Mouse (Mus musculus): Measurements from ENCODE around the gene Sco1.
A peak's percentile ranks its signal among the peaks of the same experiment; 100 is the strongest.

Gene Sco1

DNA sequence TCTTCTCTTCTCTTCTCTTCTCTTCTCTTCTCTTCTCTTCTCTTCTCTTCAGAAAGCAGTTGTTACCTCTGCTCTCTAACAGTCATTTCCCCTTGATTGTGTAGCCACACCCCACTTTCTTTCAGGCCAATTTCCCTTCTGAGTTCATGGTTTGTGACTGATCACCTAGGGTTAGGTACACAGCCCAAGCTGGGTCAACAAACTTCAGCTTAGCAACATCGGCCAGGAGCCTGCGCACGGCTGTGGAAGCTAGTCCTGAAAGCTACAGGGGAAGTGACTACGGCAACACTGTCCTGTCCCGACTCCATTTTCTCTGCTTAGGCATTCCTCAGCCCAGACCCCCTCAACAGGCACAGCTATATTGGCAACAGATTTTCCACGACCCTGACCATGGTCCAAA is 7.5 kb upstream of the Sco1 start:
- DNase-seq, result no peak

DNA sequence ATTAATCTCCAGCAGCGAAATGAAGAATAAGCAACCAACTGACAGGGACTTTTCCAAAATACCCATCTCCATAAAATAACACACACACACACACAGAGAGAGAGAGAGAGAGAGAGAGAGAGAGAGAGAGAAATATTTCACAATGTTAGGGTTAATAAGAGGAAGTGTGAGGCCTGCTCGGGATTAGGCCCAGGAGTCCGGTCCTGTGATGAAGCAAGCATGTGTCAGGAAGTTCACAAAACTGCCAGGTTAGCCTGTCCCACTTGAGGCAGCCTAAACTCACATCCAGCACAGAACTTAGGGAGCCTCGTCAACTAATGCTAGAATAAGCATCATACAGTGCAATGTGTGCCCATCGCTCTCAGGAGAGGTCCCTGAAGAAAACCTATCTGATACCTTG is 5.3 kb upstream of the Sco1 start:
- no peak for DNase-seq

DNA sequence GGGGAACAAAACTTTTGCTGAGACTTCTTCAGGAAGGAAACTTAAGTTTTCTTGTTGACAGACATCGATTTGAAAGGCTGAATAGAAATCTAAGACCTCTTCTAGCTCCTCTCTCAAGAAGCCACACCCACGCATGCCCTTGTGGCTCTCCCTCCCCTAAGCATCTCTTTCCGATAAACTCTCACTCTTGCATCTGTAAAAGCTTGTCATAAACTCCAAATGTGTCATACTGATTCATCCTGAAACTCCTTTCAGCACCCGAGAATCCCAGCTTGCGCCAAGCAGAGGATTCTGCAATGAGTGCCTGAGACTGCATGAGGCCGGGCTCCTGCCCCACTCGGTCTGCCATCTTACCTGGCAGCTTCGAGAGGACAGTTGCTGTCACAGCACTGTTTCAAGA is 4.0 kb upstream of the Sco1 start:
- no peak for DNase-seq

DNA sequence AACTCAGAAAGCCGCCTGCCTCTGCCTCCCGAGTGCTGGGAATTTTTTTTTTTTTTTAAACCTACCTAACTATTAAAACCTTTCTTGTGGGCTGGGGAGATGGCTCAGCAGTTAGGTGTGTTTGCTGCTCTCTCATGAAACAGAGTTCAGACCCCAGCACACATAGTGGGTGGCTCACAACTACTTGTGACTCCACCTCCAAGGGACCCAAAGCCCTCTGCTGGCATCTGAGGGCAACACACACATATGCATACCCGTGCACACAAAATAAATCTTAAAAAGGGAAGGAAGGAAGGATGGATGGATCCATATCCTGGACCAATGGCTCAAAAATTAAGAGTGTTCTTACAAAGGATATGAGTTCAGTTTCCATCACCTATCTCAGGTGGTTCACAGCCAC is 3.2 kb upstream of the Sco1 start:
- DNase-seq, result no peak

DNA sequence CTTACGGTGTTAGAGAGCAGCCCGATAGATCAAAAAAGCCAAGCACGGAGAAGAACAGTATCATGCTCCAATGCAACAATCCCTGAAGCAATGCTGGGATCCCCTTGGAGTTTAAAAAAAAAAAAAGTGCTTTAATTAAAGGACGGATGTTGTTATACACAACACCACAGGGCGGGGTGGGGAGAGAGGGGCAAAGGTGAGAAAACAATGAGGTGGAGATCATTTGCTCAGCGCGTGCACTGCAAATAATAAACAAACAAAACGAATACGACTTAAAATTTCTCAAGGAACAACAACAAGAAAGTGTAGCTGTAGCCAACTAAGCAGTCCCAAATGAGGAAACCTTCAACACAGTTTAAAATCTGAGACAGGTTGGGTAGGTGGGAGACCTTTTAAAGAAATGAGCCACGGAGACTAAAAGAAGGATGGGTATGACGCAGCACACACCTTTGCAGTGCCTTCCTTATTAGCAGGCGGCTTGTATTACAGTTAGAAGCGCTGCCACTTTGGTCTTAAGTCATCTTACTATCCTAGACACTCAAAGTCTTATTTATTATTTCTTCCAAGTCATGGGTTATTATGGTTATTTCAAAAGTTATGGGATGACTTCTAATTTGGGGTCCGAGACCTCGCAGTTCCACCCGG is 672 bp upstream of the Sco1 start:
- DNase-seq, result no peak

DNA sequence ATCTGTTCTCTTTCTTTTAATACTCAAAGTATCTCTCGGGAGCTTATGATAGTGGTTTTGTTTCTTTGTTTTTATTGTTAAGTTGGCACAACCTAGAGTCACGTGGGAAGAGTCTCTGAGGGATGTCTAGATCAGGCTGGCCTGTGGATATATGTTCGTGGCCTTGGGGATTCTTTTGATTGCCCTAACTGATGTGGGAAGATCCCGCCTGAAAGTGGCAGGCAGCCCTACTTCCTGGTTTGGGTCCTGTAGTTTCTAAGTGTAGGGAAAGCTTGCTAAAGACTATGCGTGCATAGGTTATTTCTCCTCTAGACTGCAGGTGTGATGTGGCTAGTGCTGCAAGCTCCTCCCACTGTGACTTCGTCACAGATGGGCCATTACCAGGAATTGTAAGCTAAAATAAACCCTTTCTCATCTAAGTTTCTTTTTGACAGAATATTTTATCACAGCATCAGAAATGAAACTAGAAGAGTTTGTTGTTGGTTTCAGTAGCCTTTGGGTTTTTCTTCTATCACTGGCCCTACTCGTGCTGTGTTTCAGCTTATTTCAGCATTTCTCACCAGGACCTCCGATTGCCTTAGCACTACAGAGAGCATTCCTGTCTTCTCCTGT is 2.4 kb downstream of the Sco1 start:
- no peak for DNase-seq

DNA sequence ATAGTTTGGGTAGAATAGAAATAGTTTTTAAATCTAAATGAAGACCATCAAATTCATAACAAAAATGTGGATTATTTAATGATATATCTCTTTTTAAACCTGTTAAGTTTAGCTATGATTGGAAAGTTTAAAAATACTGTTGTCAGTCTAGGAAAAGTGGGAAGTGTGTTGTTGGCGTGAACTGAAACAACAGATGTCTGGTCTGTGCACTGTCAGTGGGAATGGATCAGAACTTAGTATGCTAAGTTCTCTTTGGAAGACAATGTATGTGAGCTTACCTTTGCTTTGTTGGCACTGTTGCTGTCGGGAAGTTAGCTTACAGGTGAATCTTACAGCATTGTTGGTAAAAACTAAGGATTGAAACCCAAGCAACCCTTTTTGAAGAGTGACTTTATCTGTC is 8.8 kb downstream of the Sco1 start:
- DNase-seq, result no peak

DNA sequence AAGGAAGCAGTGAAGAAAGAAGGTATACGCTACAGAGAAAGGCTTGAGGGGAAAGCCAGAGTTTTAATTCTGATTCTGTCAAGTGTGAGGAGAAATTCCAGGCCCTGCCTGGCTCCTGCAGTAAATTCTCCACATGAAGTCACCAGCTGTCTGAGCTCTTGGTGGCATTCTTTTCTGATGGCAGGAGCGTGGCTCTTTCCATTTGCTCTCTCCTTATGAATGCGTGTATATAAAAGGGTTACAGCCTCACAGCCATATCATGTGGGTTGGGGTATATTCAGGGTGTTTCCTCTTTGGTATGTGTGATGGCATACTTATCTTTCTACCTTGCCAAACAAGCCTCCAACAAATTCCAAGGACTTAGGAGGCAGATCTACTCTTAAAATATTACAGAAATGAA is 10.3 kb downstream of the Sco1 start:
- DNase-seq, result no peak

DNA sequence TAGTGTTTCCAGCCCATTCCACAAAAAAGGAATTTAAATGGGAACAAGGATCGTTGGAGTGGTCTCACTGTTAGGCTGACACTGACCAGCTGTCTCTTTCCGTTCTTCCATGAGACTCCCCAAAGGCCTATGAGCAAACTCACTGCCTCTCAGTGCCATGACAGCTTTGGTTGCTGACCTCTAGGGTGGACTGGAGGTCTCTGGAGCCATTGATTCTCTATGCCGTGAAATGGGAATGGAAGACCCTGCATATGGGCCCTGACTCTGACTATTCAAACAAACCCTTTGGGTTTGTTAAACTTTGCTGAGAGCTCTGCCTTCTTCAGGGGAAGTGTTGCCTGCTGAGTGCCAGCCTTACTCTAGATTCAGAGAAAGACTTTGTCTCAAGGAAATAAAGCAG is 15.3 kb downstream of the Sco1 start:
- no peak for DNase-seq

DNA sequence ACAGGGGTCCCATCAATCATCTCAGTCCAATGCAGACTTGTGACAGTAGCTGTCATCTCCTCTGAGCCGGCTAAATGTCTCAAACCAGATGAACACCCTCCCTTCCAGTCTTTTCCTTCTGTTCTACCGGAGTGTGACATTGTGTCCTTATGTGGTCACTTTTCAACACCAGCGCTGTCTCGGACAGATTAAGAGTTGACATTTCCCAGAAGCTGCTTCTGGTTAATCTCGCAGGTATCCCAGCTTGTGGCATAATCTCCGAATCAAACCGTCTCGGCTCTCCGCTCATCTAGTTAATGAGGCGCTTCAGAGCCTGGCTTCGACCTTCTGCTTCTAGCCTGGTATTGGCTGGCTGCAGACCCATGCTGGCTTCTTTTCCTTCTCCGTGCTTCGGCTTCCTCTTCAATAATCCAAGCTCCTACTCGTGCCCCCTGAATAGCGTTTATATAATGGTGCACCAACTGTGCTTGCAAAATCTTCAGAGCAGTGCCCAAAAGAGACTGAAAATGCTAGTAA is 20.2 kb downstream of the Sco1 start:
- DNase-seq, result no peak

DNA sequence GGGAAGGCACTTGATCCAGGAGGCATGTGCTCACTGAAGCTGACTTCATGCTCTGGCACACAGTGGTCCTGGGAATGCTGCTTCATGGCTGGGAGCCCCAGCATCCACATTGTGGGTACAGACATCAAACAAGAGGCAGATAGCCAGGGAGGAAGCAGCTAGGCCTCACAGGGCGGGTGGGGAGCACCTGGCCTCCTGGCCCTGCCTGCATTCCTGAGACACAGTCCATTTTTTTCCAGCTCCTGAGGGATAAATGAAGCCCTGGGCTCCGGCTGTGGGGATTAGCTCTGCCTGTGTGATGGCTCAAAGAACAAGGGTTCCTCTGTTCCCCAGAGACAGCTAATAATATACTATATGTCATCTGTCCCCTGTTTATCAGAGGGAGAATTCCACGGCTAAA is 22.6 kb downstream of the Sco1 start:
- no peak for DNase-seq

DNA sequence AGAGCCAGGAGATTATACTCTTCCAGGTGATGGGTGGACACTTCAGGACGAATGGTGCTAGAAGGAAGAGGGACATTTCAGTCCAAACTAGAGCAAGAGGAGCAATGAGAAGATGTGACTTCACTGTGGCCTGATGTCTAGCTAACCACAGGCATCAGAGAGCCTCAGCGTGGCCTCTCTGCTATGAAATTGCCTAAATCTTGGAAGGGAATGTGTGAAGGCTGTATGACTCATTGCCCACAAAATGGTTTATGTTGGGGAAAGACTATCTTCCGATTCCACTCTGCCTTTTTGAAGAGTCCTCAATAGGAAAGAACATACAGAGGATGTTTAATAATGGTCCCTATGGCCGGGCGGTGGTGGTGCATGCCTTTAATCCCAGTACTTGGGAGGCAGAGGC is 24.3 kb downstream of the Sco1 start:
- DNase-seq, result no peak

DNA sequence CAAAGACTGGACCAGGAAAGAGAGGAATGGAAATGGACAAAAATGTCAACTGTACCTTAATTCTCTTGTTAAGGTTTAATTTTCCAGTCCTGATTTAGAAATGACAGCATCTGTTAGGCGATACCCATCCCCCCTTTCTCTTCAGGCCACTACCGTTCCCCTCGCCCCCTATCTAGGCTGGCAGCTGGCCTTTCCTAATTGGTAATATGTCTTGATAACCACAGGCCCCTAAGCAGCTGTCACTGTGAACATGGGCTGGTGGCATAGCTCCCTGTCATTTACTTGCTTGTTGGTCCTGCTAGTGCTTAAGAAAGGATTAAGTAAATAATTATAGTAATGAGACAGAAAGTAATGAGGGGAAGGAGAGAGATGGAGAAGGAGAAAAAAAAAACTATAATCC is 25.0 kb downstream of the Sco1 start:
- DNase-seq, result no peak

DNA sequence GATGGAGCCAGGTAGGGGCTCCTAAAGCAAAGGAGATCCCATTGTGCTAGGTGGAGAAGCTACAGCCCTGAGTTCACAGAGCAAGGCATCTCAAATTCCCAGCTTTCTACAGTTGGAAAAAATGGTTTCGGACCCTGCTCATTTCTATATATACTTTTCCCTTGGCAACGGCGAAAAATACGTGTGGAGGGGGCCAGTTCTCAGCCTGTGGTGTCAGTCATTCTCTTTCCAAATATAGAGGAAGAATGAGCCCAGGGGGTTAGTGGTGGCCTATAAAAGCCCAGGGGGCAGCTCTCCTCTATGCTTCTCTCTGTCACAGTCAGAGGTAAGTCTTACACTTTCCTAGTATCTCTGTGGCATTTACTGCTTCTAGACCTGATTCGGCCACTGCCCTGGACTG is 25.5 kb downstream of the Sco1 start, which contains the start of gene Myh3:
Gene Myh3 (plus strand): TSS at position 301 of the 400 bp plus-strand sequence.
- DNase-seq, result no peak

DNA sequence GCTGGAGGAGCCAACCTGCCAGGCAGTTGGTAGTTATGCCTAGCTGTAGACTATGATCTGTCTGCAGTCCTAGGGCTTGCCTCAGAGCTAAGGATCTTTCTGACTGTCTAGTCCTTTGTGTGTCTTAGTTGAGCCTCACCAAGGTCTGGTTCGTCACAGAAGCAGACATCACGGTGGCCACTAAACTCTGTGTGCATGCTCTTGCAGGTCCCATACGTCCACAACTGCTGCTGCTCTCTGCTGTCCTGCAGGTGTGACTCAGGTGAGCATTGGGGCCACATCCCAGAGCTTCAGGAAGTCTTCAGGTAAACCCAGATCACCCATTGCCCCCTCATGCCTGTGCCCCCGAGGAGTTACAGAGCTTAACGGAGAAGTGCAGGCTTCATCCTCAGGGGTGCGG is 26.4 kb downstream of the Sco1 start:
- no peak for DNase-seq

DNA sequence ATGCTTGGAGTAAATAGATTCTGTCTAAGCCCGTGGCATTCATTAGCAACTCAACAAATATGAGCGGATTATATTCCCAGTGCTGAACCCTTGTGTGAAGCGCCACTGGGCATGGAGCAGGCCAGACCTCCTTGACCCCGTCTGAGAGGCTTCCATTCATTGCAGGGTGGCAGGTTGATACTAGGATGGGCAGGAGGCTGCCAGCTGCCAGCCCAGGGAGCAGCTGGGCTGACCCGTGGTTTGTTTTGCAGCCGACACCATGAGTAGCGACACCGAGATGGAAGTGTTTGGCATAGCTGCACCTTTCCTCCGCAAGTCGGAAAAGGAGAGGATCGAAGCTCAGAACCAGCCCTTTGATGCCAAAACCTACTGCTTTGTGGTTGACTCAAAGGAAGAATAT is 27.3 kb downstream of the Sco1 start:
- DNase-seq, result no peak

DNA sequence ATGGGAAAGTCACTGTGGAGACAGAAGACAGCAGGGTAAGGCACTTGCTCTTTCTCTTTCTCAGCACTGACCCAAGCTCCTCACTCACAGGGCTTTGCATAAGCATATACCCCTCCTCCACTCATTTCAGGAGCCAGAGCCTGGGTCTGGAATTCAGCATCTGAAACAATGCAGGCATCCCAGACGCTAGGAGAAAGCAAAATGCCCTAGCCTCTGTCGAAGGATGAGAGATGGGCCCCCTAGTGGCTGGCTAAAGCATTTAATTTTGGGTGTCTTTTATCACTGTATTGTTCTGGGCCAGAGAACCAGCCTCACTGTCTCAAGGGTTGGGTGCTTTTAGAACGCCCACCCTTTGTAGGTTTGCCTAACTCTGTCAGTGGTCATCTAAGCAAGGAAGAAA is 27.7 kb downstream of the Sco1 start:
- no peak for DNase-seq

DNA sequence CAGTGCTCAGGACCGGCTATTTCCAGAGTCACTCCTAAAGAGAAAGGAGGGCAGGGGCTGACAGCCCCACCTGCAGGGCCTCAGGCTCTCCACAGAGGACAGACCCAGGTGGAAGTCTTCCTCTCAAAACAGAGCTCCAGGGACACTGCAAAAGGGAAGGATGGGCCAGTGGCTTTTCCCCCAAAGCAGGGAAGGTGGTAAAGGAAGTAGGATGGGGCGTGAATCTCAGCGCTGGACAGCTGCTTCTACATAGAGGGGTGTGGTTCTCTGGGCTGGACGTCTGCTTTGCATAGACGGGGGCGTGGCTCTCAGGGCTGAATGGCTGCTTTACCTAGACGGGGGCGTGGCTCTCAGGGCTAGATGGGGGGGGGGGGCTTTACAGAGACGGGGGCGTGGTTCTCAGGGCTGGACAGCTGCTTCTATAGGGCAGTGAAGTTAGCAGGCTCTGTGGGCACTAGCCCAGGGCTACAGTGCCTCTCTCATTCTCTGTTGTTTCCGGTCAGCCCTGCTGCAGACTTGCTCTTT is 28.7 kb downstream of the Sco1 start:
- DNase-seq, result peak; percentile 46

DNA sequence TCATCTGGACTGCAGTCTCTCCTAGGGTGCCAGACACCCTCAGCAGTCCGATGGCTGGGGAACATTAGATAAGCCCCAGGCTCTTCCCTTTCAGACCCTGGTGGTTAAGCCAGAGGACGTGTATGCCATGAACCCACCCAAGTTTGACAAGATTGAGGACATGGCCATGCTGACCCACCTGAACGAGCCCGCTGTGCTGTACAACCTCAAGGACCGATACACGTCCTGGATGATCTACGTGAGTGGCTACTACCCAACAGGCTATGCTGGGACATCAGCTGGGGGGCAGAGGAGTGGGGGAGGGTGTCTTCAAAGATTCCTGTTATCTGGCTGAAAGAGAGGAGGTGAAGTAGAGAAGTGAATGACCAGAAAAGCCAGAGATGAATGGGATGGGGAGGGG is 29.7 kb downstream of the Sco1 start:
- no peak for DNase-seq

DNA sequence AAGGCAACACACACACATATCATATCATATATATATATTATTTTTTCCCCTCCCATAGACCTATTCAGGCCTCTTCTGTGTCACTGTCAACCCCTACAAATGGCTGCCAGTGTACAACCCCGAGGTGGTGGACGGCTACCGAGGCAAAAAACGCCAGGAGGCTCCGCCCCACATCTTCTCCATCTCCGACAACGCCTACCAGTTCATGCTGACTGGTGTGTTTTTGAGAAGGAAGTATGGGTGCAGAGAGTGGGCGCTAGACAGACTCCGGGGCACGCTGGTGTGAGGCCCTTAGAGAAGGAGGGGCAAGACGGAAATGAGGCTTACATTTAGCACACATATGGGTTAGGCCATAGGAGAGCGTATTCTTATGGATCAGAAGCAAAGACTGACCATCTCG is 30.3 kb downstream of the Sco1 start:
- no peak for DNase-seq

DNA sequence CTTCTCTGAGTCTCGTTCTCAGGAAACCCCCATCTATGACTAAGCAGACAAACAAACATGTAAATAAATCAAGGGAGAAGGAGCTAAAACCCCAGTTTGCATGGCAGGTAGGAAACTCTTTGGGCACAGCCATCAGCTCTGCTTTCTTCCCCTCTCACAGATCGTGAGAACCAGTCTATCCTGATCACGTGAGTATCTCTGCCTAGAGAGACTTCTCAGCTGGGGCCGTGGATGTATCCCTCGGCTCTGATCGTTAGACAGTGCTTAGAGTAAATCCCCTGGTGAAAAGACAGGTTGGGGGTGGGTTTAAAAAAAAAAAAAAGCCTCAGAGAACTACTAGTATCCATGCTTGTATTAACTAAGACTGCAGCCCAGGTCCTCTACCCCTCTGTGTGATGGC is 30.8 kb downstream of the Sco1 start:
- DNase-seq, result no peak

DNA sequence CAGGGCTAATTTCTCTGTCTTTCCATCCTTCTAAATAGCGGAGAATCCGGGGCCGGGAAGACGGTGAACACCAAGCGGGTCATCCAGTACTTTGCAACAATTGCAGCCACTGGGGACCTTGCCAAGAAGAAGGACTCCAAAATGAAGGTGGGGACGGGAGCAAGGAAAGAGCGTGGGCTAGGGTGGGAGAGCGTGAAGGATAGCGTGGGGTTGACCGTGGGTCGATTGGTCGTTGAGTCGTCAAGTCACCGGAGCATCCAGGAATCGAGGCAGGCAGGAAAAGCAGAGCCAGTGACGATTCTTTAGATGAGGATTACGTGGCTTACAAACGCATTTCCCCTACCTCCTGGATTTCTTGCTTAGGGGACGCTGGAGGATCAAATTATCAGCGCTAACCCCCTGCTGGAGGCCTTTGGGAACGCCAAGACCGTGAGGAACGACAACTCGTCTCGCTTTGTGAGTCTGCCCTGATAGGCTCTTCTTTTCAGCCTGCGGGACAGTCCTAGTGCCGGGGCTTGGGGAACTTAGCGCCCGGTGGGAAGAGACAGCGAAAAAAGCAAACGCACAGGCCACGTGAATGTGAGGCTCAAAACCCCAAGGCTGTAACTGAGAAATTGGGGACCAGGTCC is 31.4 kb downstream of the Sco1 start:
- DNase-seq, result no peak

DNA sequence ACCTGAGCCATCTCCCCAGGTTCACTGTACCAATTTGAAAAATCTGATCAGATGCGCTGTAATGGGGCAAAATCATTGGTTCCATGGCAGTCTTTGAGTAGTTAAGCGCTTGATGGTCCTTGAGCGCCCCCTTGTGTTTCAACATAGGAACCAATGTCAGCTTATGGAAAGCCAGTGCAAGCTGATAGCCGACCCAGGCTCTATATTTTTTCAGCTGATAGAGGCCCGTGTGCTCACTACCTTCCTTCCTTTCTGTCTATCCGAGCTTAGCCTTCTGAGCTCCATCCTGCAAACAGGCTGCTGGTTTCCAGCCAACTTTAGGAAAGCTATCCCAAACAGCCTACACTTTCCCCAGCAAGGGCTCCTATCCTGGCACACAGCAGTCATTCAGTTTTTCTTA is 33.0 kb downstream of the Sco1 start:
- DNase-seq, result peak; percentile 48

DNA sequence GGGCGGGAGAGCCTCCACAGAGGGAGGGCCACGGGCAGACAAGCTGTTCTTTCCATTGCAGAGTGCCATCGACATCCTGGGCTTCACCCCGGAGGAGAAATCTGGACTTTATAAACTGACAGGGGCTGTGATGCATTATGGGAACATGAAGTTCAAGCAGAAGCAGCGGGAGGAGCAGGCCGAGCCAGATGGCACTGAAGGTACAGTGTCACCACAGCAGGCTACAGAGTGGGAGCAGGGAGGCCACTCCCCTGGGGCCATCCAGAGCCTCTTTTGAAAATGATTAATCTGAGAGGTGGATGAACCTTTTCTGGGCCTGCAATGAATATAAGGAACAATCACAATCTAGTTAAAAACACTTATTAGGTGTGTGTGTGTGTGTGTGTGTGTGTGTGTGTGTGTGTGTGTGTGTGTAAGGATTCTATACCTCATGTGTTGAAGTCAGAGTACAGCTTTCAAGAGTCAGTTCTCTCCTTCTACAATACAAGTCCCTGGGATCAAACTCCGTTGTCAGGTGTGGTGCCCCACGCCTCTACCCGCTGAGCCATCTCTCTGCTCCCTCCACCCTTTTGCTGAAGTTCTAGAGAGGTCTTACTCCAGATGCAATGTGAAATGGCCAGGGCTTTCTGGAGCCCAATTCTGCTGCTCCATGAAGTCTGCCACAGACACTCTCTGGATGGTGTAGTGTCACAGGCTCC is 34.1 kb downstream of the Sco1 start:
- DNase-seq, result no peak
